Mouse (Mus musculus): ENCODE results near the gene Gpr101. TPM values are rescaled to one million over a fixed set of nuclear protein-coding genes. Genes with fewer than 3 reads are reported as not detected.

The Gpr101 gene
- polyA plus RNA-seq (2015; fragmentation: Nextera tagmentation; extraction: Ambion mirVana), result not detected in 2 replicates

- H3K4me1 ChIP-seq (replicated peaks), result no peaks in the 10 kb centered on the region
- H3K36me3 ChIP-seq (replicated peaks), result no peaks in the 10 kb centered on the region
- 9% methylated on average over 28 of the region's 28 CpGs for WGBS (ENCODE audit: insufficient replicate concordance)
- H3K27me3 ChIP-seq, result peaks cover 21% of the 10 kb centered on the region
- no peak within 1 kb of the TSS for H3K9ac ChIP-seq
- H3K4me3 ChIP-seq (replicated peaks), result no peak within 1 kb of the TSS
- no peaks in the 10 kb centered on the region for H3K9me3 ChIP-seq (replicated peaks)
- no peak within 1 kb of the TSS for H3K27ac ChIP-seq (replicated peaks)
- ATAC-seq (ENCODE audit: insufficient read depth), result no peak
- H3K4me2 ChIP-seq, result no peak within 1 kb of the TSS
These were observed at the start of gene Gpr101 for GRCm38 (mm10) chrX:57503634-57504033. Gene Gpr101 (minus strand): TSS chrX:57503757.

- H3K9ac ChIP-seq, result no peak overlapping the region
- H3K4me1 ChIP-seq (replicated peaks), result no peaks in the 10 kb centered on the region
- H3K9me3 ChIP-seq (replicated peaks), result no peaks in the 10 kb centered on the region
- no peak for ATAC-seq (ENCODE audit: insufficient read depth)
- no peak overlapping the region for H3K4me2 ChIP-seq
- no peaks in the 10 kb centered on the region for H3K27me3 ChIP-seq
- H3K27ac ChIP-seq (replicated peaks), result no peak overlapping the region
- no peaks in the 10 kb centered on the region for H3K36me3 ChIP-seq (replicated peaks)
- H3K4me3 ChIP-seq (replicated peaks), result no peak overlapping the region
- WGBS (ENCODE audit: insufficient replicate concordance), result 33% methylated on average over 28 of the region's 28 CpGs
These were observed 17.8 kb upstream of the Gpr101 start for GRCm38 (mm10) chrX:57521117-57522095.

GRCm38 (mm10) chrX:57506247-57506646 lies 2.7 kb upstream of the Gpr101 start:
- no peak for ATAC-seq (ENCODE audit: insufficient read depth)
- Histone ChIP-seq H3K9me3 (replicated peaks) (no peaks in the 10 kb centered on the region), H3K9ac (no peak overlapping the region), H3K4me3 (replicated peaks) (no peak overlapping the region), H3K4me2 (no peak overlapping the region), H3K27ac (replicated peaks) (no peak overlapping the region), H3K36me3 (replicated peaks) (no peaks in the 10 kb centered on the region), H3K27me3 (peaks cover 21% of the 10 kb centered on the region), H3K4me1 (replicated peaks) (no peaks in the 10 kb centered on the region)
- 26% methylated on average over 1 of the region's 1 CpGs for WGBS (ENCODE audit: insufficient replicate concordance)

Other genes starting within 250 kb of the Gpr101 start
- 5.5 and 5.7 TPM in 2 replicates for gene Arhgef6, start 165.0 kb downstream of the Gpr101 start, polyA plus RNA-seq (2015; fragmentation: Nextera tagmentation; extraction: Ambion mirVana)
- 24.0 and 24.8 TPM in 2 replicates for gene Rbmx, start 110.7 kb downstream of the Gpr101 start, polyA plus RNA-seq (2015; fragmentation: Nextera tagmentation; extraction: Ambion mirVana)
- 0.05 TPM in 1 of 2 replicates, not detected in the other for gene Gm364, start 94.6 kb downstream of the Gpr101 start, polyA plus RNA-seq (2015; fragmentation: Nextera tagmentation; extraction: Ambion mirVana)

Measured in liver, embryonic 15.5 days (tissue).